8 mouse cellular contexts compared by ENCODE assay signal in genomic region chr2:53070607-53071006, GRCm38 (mm10).
DNase-seq lines count a peak whose midpoint lies in the region; ATAC-seq and TF ChIP-seq lines count a peak whose summit lies in the region.

No protein-coding gene starts in this region.

- H3K36me3 ChIP-seq in hindbrain, embryonic 14.5 days (replicated peaks; ENCODE audit: control insufficient read depth, insufficient read depth): 0 out of 2 replicates have a peak, but pooled peaks cover 11% of the 10 kb centered on the region
- no peaks in the 10 kb centered on the region; the same call in 1 of the 2 replicates for H3K36me3 ChIP-seq in hindbrain, embryonic 12.5 days

- H3K27me3 ChIP-seq in hindbrain, embryonic 14.5 days (ENCODE audit: control insufficient read depth, insufficient read depth, low read length): no peaks in the 10 kb centered on the region
- H3K27me3 ChIP-seq in hindbrain, embryonic 12.5 days: no peaks in the 10 kb centered on the region
- H3K27me3 ChIP-seq in Patski: no peaks in the 10 kb centered on the region

- peak; percentile 46 for DNase-seq in hindbrain, embryonic 14.5 days (ENCODE audit: low spot score)
- DNase-seq in Patski (ENCODE audit: low read depth, low spot score): no peak
- DNase-seq in cerebellum, adult 9-11 months: peak; percentile 66
- DNase-seq in layer of hippocampus, adult 11-12 months (ENCODE audit: low spot score): no peak
- no peak for DNase-seq in left cerebral cortex, postnatal 36 days (ENCODE audit: low spot score in 2 of 2)

- H3K27ac ChIP-seq in hindbrain, embryonic 14.5 days: no peak overlapping the region
- no peak overlapping the region for H3K27ac ChIP-seq in hindbrain, embryonic 12.5 days

- no peak for TF ChIP-seq CTCF in Patski (IDR thresholded peaks at IDR 0.05)

- in situ Hi-C loops in Patski (cut with MboI; ENCODE audit: low pct_unique_long_range_greater_than_20kb): no loop called here

- no peak overlapping the region for H3K9ac ChIP-seq in hindbrain, embryonic 14.5 days
- no peak overlapping the region for H3K9ac ChIP-seq in hindbrain, embryonic 12.5 days

- no peak overlapping the region for H3K4me2 ChIP-seq in hindbrain, embryonic 14.5 days (replicated peaks)
- H3K4me2 ChIP-seq in hindbrain, embryonic 12.5 days (replicated peaks): no peak overlapping the region

- POLR2A ChIA-PET in Patski (lab: Charles Lee): no interaction called here

- WGBS in hindbrain, embryonic 14.5 days: 7% methylated on average over 1 of the region's 1 CpGs
- whole genome bisulfite sequencing in hindbrain, embryonic 12.5 days: 10% methylated on average over 1 of the region's 1 CpGs

- H3K9me3 ChIP-seq in hindbrain, embryonic 14.5 days (ENCODE audit: control insufficient read depth, low read length): no peaks in the 10 kb centered on the region
- no peaks in the 10 kb centered on the region for H3K9me3 ChIP-seq in hindbrain, embryonic 12.5 days (replicated peaks)

- intact Hi-C loops in left cerebral cortex, postnatal 36 days (cut with DNase I): no loop called here

- peak; percentile 65; the same call in 1 of the 2 replicates for ATAC-seq in hindbrain, embryonic 14.5 days (ENCODE audit: low FRiP score)
- ATAC-seq in hindbrain, embryonic 12.5 days (ENCODE audit: low FRiP score): no peak
- ATAC-seq in Patski: peak; percentile 39
- ATAC-seq in hematopoietic stem cell, adult 5-6 weeks (replicated peaks in 1 of 2; ENCODE audit: insufficient read depth in 1 of 2, low FRiP score in 2 of 2, low TSS enrichment in 1 of 2, low read depth in 1 of 2, poor library complexity in 2 of 2, severe bottlenecking in 2 of 2): peak; percentile 97 to 98
- peak; percentile 69 for ATAC-seq in megakaryocyte, adult 5-6 weeks (ENCODE audit: poor library complexity, severe bottlenecking)

- CTCF ChIA-PET in Patski (lab: Charles Lee): interaction anchor here (0.7 to 1.9 kb wide), 4 partner anchors 11 to 80 kb away, joined by 3 to 4 read pairs (median 4); no protein-coding TSS in a partner anchor

- no peaks in the 10 kb centered on the region for H3K4me1 ChIP-seq in hindbrain, embryonic 14.5 days (replicated peaks; ENCODE audit: control insufficient read depth, insufficient read depth, low read length)
- no peaks in the 10 kb centered on the region for H3K4me1 ChIP-seq in hindbrain, embryonic 12.5 days

- no peak overlapping the region for H3K4me3 ChIP-seq in hindbrain, embryonic 14.5 days (replicated peaks; ENCODE audit: low read length)
- no peak overlapping the region for H3K4me3 ChIP-seq in hindbrain, embryonic 12.5 days

Comparison
In these comparisons a context has a peak if more than half of its experiments do, and no peak if none do; other contexts are left out.
1. DNase-seq: peak in hindbrain, embryonic 14.5 days (single experiment) and cerebellum, adult 9-11 months (single experiment); none in Patski (single experiment), layer of hippocampus, adult 11-12 months (single experiment) and left cerebral cortex, postnatal 36 days (0 of 2).